Mouse (Mus musculus) T-helper 1 cell (primary cell): Measurements from ENCODE around the gene Hoxb3.

Experiments
- in situ Hi-C: fragments of 300-600 bp; cut with MboI, MseI; formaldehyde crosslinking; loops from one replicate; pipeline ENCODE4 v1.15.1; 2025; ENCODE audit warnings: high pct_unique_total_duplicates

Hoxb3 gene

DNA sequence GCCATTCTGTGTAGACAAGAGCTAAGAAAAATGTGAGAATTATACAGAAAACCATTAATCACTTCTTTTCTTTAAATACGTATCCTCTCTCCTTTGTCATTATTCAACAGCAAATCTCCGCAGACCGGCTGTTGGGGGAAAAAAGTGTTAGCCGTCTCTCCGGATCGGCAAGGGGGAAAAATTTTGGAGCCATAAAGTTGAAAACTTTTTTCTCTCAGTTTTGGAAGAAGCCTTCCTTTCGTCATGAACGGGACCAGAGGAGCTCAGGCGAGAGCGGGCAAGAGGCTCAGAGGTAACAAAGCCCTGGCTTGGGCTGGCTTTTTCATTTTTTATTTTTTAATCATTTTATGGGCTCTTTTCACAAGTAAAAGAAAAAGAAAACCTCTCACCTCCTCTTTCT lies at the start of gene Hoxb3:
Hoxb3 (plus strand) TSS at position 173 of the 400 bp plus-strand sequence.
- in situ Hi-C loops: no loop called here

DNA sequence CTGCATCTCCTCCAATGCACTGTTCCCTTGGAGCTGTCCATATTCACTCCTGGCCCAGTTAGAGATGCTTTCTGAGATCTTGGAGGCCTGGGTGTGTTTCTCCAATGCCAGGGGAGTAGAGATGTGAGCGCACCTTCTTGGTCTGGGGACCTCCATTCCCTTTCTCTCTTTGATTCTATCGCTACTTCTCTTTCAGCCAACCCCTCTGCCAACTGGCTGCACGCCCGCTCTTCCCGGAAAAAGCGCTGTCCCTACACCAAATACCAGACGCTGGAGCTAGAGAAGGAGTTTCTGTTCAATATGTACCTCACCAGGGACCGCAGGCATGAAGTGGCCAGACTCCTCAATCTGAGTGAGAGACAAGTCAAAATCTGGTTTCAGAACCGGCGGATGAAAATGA lies 48.7 kb upstream of the Hoxb3 start:
- in situ Hi-C loops: no loop called here

DNA sequence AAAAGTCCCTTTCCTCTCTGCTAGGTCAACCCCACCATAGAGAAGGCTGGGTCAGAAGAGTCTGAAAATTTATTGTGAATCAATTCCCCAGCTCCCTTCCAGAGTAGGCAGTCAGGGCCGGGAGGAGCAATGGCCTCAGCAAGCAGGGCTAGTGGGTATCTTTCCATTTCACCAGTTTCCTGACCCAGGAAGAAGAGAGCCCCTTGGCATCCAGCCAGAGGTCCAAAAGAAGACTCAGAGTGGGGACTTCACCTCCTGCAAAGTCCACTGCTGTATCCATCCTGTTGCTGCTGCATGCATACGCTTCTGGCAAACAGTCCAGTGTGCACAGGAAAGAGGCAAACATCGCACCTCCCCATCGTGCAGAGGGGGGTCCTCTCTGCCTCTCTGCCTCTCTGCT lies 47.2 kb upstream of the Hoxb3 start:
- in situ Hi-C loops: no loop called here

DNA sequence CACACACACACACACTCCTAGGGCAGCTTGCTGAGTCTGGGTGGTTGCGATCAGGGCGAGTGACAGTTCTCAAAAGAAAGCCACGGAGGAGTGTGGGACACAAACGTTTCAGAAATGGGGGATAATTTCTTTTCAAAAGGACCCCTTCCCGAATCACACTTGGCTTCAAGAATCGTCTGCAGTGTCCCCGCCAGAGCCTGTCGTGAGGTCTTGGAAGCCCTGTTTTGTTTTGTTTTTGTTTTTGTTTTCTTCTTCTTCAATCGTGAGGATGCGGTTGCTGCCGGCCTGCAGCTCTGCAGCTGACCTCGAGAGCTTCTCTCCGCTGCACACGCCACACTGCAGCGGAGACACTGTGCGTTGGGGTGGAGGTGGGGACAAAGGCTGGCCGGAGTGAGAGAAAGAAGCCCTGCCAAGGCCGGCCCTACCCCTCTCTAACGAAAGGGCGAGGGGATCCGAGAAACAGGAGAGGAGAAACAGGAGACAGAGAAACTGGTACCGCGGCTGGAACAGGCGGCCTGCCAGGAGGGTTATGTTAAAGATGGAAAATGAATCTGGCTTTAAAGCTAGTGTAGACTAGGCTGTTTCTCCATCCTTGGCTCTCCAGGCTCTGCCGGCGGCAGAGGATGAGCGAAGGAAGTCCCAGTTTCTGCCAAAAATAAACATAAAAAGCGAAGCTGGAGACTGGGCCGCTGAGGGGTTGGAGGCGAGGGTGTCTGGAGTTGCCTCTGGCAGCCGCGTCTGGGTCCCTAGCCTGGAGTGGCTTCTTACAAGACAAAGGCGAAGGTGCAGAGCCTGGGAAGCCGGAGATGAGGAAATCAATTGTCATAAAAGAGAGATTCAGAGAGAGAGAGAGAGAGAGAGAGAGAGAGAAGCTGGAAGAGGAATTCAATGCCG lies 45.7 kb upstream of the Hoxb3 start:
- in situ Hi-C loops: no loop called here

DNA sequence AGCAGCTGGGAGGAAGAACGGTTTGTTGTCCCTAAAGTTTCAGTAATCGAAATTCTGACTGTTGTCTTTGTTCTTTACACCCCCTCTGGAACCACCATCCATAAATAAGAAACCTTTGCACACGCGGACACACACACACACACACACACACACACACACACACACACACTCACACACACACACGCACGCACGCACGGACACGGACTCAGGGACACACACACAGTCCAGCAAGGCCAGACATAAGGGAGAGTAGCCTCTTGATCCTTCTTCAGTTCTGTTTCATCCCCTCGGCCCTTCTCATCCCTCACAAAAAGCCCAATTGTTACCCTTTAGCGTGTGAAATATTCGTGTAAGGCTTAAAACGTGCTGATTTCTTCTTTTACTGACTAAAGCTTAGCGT lies 44.8 kb upstream of the Hoxb3 start:
- in situ Hi-C loops: no loop called here

DNA sequence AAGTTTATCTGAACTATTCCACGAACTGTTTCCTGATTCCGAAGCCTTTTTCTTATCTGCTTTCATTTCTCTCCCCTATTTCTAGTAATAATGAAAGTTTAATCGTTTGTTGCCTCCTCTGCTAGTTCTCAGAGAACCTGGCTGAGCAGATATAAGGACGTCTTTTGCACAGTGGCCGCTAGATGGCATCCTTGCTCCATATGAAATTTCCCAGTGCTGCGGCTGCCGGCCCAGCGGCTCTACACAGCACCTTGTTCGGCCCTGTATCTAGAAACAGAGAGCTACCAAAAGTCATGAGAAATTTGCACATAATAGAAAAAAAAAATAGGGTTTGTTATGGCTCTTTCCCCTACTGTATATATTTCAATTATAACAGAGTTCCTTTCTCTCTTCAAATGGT lies 44.4 kb upstream of the Hoxb3 start:
- in situ Hi-C loops: no loop called here

DNA sequence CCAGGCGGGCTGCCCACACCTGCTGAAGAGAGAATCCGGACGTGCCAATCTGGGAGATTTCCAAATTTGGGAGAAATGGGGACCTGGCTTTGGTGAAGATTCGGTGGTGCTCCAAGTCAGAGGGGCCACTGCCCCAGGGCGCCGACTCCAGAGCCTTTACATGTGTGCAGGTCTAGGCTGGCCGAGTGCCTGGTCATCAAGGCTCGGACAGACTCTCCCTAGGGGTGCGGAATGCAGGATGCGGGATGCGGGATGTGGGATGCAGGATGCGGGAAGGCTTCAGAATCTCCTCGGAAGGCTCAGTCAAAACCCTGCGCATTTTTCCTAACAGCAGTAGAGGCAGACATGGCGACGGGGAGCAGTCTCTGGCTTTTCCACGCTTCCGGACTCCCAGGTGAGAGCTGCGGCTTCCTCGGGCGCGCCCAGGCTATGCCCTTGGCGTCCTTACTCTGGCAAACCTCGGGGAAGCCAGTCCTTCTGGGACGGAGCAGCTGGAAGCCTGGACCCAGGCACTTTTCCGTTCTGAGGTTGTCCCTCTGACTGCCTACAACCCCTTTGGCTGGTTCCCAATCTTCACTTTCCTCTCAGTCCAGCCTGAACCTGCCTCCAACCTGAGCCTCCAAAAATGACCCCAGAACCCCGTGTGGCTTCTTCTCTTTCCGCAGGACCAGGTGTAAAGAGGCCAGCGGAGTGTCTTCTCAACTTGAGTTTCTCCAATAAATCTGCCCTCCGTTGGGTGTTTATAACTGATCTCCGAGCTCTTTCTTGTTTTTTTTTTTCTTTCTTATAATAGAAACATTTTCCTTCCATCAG lies 43.5 kb upstream of the Hoxb3 start:
- in situ Hi-C loops: no loop called here

DNA sequence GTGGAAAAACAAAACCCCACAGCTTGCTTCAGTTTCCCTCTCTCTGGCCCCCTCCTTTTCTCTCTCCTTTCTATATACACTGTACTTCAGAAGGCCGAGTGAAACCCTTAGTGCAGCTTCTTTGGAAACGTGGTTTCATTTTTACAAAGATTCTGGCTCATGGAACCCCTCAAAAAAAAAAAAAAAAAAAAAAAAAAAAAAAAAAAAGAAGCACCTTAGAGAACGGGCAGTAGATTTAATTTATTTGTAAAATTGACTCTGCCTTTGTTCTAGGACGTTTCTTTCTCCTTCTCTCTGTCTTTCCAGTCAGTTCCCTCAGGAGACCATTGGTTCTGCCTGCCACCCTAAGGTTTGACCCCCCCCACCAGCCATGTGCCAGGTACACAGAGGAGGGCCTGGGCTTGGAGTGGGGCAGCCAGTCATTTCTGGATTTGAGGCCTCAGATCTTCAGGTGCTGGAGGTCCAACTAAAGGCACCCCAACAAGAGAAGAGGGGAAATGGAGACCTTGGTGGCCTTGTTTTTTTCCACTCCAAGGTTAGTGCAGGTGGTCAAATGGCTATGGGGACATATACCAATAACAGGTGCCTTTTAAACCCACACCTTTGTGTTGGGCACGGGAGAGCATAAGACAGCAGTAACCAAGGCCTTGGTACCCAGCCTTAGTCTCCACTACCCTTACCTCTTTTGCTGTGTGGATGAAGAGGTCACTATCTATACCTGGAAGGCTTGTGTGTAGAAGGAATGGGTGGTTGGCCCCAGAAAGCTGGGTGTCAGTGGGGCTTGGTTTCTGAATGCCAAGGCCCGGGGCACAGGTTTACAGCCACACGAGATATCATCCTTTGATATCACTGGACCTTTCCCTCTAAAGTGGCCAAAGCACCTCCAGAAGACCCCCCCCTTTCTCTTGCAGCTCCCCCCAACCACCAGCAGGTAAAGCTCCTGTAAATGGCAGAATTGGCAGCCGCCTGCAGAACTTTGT lies 42.4 kb upstream of the Hoxb3 start:
- in situ Hi-C loops: no loop called here

DNA sequence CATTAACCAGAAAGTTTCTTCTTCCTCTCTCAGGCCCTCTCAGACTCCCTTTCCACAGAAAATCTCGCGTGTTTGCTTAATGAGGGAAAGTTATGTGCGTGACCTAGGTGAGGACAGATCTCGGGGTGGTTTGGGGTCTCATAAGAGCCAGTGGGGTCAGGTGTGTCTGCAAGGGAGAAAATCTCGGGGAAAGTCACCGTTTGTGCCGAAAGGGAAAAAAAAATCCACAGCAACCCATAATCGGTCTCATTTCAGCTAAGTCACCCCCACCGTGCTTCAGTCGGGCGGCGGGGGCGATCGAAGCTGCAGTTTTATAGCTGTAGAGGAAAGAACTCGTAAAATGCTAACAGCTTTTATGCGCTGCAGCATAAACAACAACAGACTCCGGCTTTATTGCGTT lies 41.7 kb upstream of the Hoxb3 start:
- in situ Hi-C loops: no loop called here

DNA sequence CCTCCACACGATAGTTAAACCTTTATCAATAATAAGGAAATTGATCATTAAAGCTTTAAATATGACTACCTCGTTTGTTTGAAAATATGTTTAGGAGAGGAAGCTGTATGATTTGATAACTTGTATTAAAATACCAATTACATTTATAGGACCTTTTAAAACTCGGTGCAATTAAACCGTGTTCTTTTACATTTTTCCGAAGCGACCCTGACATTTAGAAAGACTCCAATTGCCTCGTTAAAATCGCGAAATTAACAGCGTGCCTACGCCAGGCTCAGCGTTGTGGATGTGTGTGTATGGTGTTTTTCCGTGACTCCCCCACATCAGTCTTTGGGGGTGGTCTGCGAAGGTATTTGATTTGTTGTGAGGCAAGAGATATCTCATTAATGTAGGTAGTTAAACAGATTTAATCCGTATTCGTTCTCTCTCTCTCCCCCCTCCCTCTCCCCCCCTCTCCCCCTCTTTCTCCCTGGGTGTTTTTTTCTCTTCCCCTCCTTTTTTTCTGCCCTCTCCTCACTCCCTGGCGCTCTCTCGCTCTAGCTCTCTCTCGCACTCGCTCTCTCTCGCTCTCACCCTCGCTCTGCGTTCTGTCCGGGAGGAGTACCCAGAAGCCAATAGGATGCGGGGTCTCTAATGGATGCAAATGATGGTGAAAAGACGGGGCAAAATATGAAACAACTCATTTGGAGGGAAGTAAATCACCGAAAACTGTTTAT lies 41.1 kb upstream of the Hoxb3 start, which contains the start of gene Hoxb8:
Hoxb8 (plus strand) TSS at position 51 of the 716 bp plus-strand sequence.
- in situ Hi-C loops: no loop called here

DNA sequence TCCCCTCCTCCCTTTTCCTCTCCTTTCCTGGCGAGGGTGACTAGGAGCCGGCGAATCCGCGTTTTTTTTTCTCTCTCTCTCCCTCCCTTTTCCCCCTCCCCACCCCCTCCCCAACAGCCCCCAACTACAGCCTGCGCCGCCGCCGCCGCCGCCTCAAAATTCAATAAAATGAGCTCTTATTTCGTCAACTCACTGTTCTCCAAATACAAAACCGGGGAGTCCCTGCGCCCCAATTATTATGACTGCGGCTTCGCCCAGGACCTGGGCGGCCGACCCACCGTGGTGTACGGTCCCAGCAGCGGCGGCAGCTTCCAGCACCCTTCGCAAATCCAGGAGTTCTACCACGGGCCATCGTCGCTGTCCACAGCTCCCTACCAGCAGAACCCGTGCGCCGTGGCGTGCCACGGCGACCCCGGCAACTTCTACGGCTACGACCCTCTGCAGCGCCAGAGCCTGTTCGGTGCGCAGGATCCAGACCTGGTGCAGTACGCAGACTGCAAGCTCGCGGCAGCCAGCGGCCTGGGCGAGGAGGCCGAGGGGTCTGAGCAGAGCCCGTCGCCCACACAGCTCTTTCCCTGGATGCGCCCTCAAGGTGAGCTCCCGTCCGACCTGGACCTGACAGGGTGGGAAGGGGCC lies 40.2 kb upstream of the Hoxb3 start:
- in situ Hi-C loops: no loop called here

DNA sequence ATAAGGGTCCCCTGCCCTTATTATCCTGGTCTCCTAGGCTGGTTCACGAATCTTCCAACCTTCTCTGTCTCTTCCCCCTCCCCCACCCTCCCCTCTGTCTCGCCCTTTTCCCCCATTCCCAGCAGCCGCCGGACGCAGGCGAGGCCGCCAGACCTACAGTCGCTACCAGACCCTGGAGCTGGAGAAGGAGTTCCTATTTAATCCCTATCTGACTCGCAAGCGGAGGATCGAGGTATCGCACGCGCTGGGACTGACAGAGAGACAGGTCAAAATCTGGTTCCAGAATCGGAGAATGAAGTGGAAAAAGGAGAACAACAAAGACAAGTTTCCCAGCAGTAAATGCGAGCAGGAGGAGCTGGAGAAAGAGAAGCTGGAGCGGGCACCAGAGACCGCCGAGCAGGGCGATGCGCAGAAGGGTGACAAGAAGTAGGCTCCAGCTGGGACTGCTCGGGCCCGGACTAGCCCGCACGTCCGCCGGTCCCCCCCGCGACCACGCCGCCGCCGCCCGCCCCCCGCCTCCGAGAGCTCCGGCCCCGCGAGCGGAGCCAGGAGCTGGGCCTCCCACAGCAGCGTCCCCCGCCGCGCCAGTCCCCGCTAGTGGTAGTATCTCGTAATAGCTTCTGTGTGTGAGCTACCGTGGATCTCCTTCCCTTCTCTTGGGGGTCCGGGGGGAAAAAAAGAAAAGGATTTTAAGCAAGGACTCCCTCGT lies 38.9 kb upstream of the Hoxb3 start:
- in situ Hi-C loops: no loop called here

DNA sequence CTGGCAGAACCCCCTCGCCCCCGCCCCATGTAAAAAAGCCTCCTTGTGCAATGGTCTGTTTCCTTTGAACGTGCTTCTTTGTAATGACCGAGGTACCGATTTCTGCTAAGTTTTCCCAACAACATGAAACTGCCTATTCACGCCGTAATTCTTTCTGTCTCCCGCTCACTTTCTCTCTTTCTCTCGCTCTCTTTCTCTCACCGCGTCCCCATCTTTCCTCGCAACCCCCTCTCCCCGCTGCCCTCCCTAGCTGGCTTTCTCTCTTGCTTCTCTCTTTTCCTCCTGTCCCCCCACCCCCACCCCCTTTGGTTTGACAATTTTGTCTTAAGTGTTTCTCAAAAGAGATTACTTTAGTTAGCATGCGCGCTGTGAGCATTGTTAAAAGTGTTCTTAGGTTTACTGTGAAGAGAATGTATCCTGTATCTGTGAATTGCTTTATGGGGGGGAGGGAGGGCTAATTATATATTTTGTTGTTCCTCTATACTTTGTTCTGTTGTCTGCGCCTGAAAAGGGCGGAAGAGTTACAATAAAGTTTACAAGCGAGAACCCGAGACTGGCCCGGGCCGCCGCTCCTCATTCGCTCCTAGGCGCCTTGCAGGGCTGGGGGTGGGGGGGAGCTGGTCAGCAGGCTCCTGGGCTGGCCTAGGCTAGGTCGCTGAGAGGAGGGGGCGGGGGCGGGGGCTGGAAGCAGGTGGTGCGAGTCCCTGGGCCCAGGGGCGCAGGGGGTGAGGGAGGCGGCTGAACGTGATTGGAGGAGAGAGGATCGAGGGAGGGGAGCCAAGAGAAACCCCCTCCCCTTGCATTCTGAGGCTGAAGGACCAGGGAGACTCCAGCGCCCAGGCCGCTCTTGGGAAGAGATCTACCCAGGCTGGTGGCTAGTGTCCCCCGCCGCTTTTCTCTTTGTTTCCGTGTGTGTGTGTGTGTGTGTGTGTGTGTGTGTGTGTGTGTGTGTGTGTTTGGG lies 38.1 kb upstream of the Hoxb3 start:
- in situ Hi-C loops: loop anchor here (5.0 kb wide), 1 partner anchor 577 kb away; no protein-coding TSS in a partner anchor

DNA sequence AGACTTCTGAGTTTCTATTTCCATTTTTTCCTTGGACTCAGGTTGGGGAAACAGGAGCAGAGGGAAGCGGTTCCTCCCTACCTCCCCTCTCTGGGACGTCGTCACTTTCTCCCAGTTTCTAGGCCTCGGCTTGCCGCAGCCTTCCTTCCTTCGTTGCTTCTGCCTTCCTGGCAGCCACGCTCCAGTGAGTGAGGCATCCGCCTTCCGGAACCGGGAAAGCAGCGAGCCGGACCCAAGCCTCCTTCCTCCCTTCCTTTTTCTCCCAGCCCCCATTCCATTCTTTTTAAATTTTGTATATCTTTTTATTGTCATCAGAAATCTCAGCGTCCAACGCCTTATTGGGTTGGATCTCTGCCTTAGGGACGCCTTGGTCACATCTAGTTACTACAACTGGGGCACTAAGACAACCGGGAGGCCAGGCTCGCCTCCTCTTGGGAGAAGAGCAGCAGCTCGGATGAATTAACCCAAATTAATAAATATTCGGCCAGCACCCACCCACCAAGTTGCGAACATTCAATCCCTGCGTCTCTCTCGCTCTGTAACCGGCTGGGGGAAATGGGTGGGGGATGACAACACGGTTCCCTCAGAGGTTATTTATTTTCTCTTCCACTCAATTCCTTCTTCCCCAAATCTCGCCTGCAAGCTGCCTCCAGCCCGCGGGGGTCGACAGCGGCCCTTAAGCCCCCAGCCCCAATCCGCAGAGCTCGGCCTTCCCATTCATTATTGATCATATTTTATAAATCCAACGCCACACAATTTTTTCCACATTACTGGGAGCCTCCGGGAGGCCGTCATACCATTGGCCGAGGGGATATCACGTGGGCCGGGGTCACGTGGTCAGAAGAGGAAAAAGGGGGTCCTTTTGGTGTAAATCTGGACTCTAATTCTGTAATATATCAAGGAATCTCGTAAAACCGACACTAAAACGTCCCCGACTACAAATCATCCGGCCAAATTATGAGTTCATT lies 37.1 kb upstream of the Hoxb3 start, which contains the start of gene Hoxb7:
Hoxb7 (plus strand) TSS at position 853 of the 968 bp plus-strand sequence.
- in situ Hi-C loops: loop anchor here (5.0 kb wide), 1 partner anchor 576 kb away; no protein-coding TSS in a partner anchor

DNA sequence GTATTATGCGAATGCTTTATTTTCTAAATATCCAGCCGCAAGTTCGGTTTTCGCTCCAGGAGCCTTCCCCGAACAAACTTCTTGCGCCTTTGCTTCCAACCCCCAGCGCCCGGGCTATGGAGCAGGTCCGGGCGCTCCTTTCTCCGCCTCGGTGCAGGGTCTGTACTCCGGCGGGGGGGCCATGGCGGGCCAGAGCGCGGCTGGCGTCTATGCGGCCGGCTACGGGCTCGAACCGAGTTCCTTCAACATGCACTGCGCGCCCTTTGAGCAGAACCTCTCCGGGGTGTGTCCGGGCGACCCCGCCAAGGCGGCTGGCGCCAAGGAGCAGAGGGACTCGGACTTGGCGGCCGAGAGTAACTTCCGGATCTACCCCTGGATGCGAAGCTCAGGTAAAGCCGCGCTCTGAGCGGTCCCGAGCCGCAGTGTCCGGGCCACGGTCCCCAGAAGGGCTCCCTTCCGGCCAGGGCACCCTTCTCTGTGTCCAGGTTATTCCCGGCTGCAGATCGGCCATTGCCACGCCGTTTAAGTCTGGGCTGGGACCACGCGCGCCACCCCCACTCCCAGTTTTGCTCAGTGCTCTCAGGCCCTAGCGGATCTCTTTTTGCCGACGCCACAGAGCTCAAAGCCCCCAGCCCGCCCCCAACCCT lies 36.3 kb upstream of the Hoxb3 start:
- in situ Hi-C loops: loop anchor here (5.0 kb wide), 1 partner anchor 575 kb away; no protein-coding TSS in a partner anchor

DNA sequence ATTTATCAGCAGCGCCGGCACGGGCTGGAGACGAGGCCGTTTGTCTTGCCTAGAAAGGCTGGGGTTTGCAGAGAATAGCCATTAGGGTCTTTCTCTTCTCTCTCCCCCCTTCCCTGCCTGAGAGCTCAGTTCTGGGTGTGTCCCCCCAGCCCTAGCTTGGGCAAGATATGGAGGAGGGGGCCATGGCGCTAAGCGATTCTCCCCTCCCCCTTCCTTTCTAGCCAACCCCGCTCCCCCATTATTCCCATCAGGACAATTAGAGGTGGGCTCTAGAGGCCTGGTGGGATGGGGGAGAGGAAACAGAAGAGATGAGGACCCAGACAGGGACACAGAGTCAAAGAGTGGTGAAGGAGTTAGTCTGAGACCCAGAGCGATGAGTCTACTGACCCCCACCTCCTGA lies 35.7 kb upstream of the Hoxb3 start:
- in situ Hi-C loops: loop anchor here (5.0 kb wide), 1 partner anchor 575 kb away; no protein-coding TSS in a partner anchor
